Mouse (Mus musculus): ENCODE results near the gene Gpsm3.

Gpsm3 gene

DNA sequence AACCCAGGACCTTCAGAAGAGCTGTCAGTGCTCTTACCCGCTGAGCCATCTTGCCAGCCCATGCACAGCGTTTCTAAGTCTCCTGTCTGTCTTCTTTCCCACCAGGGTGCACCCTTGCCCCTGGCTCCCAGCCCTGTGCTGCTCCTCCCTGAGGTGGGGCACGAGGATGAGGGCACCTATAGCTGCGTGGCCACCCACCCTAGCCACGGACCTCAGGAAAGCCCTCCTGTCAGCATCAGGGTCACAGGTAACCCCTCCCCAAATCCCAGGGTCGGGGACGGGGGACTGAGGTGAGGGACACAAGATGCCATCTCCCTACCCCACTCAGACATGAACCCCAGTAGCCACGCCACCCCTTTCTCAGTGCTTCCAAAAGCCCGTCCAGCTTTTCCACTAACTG, 10.3 kb downstream of the Gpsm3 start:
- in situ Hi-C loops (cut with MboI), result loop anchor here (25.0 kb wide), 1 partner anchor 413 kb away; the partner anchor contains the start of genes Psmb8, Psmb9 and Tap1

DNA sequence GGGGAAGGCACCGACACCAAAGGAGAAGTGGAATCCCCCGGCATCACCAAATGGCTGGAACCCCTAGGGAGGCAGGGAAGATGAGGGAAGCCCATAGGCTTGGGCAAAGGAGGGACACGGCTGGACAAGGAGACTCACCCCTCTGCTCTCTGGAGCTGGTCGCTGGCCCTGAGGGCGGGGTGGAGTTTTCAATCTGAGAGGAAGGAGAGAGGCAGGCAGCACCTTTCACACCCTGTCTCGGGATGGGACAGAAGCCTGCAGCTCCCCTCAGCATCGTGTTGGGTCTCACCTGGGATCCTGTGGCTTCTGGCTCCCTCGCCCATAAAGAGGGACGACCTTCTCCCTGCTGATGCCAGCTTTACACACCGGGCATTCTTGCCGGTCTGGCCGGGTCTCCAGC, 12.2 kb downstream of the Gpsm3 start:
- in situ Hi-C loops (cut with MboI), result no loop called here

DNA sequence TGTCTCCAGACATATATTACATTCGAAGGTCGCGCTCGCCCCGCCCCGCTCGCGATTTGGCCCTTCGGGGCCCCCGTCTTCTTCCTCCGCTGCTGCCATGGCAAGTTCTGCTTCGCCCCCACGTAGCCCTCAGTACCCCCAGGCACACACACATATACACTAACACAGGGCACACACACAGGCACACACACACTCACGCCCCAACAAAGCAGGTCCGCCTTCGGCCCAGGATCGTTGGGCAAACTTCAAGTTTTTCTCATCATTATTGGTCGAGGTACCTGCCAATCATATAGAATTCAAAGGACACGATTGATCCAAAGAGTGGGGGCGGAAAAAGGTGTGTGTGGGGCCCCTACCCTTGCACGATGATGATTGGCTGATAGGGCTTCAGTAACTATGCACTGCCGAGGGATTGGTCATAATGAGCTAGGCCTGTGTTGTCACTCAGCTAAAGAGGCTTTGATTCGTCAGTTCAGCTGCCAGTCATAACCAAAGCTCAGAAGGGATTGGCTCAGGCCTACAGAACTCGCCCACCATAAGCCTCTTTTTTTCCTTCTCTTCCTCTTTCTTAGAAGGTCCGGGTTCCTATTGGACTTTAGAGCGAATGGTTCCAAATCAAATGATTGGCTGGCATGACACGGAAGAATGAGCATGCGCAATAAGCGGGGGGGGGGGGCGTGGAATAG, 13.9 kb downstream of the Gpsm3 start, which contains the start of gene Rnf5:
Gene Rnf5 (minus strand): TSS at position 316 of the 686 bp plus-strand sequence.
- in situ Hi-C loops (cut with MboI), result no loop called here

DNA sequence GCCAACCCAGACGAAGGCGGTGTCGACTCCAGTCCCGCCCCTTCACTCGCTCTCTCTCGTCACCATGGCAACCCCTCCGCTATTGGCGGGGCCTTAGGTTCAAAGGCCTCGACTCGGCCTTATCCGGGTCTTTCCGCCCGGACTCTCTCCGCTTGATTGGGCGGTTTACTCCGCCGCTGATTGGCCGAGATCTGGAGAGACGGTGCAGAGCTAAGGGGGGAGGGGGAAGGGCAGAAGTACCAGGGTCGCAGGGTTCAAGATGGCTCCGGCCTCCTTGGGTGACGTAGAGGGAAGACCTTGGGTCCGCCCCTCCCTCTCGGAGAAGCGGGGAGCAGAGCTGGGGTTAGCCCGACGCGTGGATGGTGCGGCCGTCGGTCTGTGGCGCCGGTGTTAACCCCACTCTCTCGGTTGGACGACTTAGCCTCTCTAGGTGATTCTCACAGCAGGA, 14.5 kb downstream of the Gpsm3 start, which contains the start of gene Agpat1:
Gene Agpat1 (plus strand): TSS at position 202 of the 448 bp plus-strand sequence.
- in situ Hi-C loops (cut with MboI), result no loop called here

DNA sequence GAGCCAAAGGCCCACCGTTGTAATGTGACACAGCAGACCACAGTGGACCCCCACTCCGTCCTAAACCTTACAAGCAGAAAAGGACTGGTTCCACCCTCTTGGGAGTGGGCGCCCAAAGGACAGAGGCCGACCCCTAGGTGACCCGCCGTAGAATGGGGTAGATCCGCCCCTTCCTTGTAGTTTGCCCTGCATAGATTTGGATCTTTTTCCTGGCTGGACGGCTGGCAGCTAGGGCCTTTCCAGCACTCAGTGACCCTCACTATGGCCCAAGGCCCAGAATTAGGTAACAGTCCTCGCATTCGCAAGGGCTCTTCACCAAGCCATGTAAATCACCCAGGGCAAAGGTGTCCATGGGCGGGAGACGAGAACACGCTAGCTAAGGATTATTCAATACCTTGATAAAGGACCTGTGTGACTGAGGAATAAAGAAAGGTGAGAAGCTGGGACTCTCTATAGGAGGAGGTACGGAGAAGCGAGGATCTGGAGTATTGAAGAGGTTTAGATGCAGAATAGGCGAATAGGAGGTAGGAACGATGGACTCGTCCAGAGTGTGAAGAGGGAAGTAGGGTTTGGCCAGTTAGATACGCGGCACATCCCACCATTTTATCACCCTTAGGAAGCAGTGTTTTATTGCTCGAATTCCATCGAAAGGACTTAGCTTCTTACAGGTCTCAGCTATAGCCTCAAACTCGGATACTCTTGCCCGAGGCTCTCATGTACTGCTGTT, 15.1 kb downstream of the Gpsm3 start:
- in situ Hi-C loops (cut with MboI), result no loop called here

DNA sequence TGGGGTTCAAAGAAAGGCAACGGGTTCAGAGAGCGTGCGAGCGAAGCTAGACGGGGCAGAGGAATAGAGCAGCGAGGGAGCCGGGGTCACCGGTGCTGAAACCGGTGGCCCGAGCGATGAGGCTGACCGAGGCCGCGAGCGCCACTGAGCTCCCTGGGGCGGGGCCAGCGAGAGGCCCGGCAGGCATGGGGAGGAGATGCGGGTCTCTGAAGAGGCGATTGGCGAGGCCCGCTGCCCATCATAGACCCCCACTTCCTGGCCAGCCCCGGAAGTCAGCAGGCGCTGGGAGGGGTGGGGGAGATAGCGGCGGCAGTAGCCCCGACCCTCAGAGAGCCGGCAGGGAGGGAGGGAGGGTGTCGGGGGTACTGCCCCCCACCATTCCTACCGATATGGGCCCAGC, 16.0 kb downstream of the Gpsm3 start:
- in situ Hi-C loops (cut with MboI), result no loop called here

DNA sequence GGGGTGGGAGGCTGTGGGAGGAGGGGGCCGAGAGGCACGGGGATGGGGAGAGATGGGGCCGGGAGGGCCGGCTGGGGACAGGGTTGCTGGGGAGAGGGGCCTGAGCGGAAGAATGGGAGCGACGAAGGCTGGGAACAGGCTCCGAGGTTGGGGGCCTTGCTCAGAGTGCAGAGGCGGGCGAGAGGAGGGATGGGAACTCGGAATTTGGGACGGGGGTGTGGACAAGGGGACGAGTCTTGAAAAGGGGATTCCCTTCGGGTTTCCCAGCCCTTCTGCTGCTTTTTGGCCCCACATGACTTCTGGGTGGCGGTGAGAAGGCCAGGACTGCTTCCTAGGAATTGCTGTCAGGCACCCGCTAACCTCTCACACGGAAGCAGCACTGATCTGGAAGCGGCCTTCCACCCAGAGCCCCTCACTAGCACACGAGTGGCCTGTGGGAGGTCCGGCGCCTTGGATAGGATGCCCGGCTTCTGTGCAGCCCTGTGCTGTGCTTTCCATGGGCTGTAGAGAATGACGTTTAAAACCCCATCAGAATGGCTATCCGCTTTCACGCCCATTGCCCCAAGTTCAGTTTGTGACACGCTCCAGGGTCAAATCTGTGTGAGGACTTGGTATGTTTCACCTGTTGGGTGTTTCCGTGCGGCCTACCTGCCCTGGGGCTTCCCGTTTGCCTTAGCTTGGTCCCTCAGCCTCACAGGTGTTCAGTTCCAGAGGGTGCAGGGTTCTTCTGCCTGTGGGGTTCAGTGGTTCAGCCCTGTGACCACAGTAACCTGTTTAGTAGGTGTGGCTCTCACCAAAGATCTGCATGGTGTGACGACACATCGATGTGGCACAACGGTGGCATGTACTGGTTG, 16.8 kb downstream of the Gpsm3 start:
- in situ Hi-C loops (cut with MboI), result no loop called here

DNA sequence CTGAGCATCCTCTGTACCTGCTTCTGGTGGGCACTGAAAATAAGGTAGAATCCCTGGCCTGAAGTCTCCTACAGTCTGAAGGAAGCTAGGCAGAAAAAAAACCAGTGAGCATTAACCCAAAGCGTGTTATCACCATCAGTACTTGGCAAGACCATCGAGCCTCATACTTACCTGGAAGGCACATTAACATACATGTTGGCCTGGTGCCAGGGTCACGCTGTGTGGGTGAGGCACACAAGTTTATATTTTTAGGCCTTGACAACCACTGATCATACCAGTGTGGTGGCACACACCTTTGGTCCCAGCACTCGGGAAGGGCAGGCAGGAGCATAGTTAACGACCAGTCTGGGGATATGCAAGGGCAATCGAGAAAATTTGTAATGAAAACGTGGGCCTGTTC, 18.4 kb downstream of the Gpsm3 start:
- in situ Hi-C loops (cut with MboI), result no loop called here

DNA sequence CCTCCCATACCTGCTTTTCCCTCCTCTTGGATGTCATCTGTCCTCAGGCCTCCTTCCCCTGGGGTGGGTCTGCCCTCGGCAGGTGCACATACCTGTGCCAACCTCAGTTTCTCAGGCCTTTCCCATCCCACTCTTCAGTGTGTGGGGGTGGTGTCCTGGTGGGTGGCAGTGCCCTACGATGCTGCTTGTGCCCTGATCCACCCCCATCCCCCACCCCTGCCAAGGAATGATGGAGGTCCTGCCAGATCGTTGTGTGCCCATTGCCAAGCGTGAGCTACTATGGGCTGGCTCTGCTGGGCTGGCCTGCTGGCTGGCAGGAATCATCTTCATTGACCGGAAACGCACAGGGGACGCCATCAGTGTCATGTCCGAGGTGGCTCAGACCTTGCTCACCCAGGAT, 21.4 kb downstream of the Gpsm3 start:
- in situ Hi-C loops (cut with MboI), result no loop called here

DNA sequence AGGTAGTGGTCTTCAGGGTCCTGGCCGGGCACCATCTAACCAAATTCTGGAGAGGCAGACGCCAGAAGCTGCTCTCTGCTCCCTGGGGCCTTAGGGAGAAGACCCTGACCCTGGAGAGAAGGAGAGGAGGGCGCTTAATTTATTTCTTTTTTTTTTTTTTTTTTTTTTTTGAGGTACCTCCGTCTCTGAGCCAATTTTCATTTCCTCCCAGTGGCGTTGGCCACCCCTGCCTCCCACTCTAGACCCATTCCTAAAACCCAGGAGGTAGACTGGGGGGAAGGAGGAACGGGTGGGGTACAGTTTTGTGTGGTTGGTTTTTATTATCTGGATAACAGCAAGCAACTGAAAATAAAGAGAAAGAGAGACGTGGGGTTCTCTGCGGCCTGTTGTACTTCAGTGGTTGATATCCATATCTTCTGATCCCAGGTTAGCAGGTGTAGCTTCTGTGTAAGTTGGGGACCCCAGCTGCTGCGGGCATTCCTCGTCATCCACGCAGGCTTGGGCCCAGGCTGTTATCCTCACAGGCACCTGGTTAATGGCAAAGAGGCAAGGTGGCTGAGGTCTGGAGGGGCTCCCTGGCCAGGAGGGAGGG, 23.5 kb downstream of the Gpsm3 start:
- in situ Hi-C loops (cut with MboI), result no loop called here

DNA sequence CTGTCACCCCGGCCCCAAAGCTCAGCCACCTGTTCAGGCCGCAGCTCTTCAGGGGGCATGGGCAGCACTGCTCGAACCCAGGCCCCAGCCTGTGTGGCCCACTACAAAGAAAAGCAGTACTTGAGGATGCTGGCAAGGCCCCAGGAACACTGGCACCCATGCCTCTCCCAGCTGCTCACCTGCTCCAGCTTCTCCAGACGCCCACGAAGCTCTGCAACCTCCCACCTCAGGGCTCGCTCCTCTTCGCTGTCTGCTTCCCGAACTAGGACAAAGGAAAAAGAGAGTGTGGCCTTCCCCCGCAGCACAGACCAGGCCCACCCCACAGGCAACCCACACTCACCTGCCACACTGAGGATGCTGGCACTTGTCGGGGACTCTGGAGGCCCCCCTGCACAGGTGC, 24.2 kb downstream of the Gpsm3 start:
- in situ Hi-C loops (cut with MboI), result no loop called here

DNA sequence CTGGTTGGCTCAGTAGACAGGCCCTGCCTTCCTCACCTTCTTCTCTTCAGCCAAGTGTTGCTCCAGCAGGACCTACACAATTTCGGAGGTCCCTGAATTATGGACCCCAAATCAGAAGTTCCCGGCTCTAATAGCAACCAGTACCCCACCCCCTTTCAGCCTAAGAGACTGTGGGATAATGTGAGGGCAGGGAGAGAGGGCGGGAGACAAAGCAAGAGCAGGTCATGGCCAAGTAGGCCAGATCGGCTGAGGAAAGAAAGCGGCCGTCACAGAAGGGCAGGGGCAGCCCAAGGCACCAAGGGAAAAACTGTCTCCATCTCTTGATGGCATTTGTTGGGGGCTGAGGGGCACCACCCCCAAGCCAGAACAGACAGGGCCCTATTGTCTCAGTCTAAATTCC, 26.3 kb downstream of the Gpsm3 start, which contains the start of gene Egfl8:
Gene Egfl8 (minus strand): TSS at position 101 of the 400 bp plus-strand sequence.
- in situ Hi-C loops (cut with MboI), result loop anchor here (5.0 kb wide), 1 partner anchor 49 kb away; no protein-coding TSS in a partner anchor

DNA sequence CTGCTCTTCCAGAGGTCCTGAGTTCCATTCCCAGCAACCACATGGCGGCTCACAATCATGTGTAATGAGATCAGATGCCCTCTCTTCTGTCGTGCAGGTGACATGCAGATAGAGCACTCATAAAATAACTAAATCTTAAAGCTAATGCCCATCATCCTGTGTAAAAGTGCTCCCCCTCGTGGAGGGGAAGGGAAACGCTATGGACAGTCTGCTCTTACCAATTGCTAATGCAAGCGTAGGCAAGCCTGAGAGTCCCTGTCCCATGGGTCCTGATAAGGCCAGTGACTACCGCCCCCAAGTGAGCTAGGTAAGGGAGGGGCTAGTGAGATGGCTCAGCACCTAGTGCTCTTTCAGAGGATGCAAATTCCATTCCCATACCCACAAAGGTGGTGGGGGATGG, 29.4 kb downstream of the Gpsm3 start:
- in situ Hi-C loops (cut with MboI), result loop anchor here (5.0 kb wide), 1 partner anchor 52 kb away; no protein-coding TSS in a partner anchor

DNA sequence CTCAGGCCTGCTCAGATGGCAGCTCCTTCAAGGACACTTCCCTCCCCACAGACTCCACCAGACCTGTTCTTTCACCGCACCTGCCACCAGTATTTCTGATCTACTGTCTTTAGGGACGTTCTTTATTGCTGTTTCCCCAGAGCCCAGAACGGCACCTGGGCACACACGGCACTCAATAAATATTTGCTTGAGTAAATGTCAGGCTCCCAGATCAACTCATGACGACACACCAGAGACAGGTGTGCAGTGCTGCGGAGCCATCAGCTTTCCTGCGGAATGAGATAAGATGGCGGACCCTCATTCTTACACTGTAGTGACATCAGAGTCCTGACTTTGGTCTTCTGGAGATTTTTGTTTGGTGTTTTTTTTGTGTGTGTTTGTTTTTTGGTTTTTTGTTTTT, 31.4 kb downstream of the Gpsm3 start:
- in situ Hi-C loops (cut with MboI), result no loop called here

DNA sequence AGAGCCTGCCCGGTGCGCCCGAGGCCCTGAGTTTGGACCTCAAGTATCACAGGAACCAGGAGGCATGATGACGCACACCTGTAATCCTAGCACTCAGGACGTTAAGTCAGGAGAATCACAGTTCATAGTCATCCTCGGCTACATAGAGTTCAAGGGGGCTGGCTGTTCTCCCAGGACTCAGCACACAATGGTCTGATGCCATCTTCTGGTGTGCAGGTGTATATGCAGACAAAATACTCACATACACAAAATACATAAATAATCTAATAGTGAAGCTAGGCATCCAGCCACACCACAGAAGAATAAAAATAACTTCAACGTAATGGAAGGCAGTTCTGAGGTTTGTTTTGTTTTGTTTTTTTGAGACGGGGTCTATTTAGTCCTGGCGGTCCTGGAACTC, 33.6 kb downstream of the Gpsm3 start:
- in situ Hi-C loops (cut with MboI), result no loop called here

DNA sequence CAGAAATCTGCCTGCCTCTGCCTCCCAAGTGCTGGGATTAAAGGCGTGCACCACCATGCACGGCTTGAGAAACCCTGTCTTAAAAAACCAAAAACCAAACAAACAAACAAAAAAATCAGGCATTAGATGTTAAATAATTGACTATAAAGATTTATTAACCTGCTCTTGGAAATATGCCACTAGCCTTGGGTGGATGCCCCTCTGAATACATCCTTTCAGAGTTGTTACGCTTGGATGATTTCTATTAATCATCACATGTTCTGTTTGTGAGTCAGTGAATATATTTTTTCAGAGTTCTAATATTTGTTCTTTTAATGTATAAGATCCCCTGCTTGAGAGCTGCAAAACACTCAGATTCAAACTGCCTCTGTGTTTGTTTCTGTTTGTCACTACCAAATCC, 35.4 kb downstream of the Gpsm3 start:
- in situ Hi-C loops (cut with MboI), result no loop called here

DNA sequence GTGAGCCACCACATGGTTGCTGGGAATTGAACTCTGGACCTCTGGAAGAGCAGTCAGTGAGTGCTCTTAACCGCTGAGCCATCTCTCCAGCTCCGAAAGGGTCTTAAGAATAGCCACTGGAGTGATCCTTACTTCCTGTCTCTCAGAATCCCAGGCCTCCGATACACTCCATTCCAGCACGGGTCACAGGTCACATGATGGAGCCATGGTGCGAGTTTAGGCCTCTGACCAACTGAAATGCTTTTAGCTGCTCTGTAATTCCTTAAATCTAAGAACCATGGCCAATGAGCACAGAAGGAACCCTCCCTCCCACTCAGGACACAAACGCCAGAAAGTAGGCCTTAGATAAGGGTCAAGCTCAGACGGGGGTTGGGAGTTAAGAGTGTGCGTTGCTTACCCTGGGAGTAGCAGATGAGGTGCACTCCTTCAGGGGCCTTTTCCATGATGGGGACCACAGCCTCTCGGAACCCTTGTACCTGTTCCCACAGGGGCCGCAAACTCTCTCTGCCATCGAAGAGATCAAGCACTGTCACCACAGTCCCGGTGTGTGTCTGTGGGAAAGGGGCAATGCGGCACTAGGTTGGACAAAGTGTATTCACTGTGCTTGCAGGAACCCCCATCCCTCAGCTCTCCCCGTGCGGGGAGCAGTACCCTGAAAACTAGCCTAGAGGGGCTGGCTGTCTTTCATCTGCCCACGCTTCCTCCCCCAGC, 36.6 kb downstream of the Gpsm3 start:
- in situ Hi-C loops (cut with MboI), result no loop called here

DNA sequence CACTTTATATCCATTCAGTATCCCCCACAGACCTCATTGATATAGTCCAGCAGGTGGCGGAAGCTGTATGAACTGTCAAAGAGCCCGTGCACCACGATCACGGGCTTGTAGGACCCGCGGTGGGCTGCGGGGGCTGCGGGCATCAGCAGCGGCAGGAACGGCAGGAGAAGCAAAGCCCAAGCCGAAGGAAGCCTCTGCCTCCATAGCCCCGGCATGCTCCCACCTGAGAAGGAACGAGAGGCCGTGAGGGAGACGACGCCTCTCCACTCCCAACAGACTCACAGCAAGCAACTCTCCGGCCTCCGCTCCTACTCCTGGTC, 37.1 kb downstream of the Gpsm3 start:
- in situ Hi-C loops (cut with MboI), result no loop called here

DNA sequence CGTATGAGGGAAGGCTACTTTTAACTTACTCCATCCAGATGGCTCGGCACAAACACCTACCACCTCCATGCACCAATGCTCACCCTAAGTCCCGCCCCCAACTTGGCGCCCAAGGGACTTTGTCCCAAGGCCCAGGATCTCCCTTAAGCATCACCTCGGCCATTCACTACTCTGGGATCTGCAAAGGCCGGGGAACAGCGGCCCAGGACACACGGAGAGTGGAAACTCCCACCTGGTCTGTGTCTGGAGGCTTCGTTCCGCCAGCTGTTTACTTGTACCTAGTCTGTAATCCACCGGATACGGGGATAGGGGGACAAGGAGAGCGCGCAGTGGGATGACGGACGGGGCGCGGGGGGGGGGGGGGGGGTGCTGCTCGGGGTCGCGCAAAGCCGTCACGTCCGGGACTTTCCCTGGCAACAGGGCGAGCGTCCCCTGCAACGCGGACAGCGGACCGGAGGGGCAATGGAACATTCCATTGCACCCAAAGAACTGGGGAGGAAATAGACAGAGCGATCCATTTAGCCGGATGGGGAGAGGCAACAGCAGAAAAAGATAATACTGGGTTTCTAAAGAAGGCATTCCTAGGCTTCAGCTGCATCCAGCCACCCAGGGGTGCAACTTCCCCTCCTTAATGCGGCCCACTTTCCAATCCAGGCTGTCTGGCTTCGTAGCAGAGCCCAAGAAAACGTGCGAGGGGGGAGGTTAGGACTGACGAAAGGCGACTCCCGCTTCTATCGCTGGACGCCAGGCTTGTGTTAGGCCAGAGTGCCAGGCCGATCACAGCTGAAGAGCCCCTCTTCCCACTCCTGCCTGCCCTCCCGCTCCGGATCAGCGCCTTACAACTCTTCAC, 37.7 kb downstream of the Gpsm3 start:
- in situ Hi-C loops (cut with MboI), result no loop called here

DNA sequence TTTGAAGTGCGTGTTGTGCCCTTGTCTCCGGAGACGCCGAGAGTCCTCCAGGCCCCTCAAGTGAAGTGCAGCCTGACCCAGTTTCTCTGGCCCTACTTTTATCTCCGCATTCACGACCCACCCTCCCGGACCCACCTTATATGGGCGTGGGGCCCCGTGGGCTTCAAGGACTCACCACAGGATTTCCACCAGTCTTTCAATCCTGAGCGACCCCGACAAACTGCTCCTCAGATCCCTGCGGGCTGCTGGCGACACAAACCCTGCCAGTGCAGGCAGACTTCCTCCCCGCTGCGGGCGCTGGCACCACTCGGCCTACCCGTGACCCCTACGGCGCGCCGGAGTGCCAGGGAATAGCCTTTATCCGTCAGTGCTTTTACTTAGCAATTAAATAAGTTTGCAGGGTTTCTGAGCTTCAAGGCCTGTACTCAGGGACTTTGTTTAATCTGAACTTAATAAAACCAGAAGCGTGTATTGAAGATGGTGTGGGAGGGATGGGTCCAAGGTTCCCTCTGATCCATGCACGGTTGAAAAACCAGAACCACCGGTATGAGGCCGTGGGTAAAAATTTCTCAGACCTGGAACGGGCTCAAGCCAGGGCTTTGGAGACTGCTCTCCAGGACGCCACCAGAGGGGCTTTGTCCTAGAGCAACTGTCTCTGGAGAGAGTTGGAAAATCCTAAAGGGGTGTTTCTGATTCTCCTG, 38.5 kb downstream of the Gpsm3 start, which contains the start of gene Ppt2:
Gene Ppt2 (minus strand): TSS at position 568 of the 701 bp plus-strand sequence.
- in situ Hi-C loops (cut with MboI), result no loop called here
